Mouse (Mus musculus): ENCODE measurements around the gene Scn3b.

The Scn3b gene

DNA sequence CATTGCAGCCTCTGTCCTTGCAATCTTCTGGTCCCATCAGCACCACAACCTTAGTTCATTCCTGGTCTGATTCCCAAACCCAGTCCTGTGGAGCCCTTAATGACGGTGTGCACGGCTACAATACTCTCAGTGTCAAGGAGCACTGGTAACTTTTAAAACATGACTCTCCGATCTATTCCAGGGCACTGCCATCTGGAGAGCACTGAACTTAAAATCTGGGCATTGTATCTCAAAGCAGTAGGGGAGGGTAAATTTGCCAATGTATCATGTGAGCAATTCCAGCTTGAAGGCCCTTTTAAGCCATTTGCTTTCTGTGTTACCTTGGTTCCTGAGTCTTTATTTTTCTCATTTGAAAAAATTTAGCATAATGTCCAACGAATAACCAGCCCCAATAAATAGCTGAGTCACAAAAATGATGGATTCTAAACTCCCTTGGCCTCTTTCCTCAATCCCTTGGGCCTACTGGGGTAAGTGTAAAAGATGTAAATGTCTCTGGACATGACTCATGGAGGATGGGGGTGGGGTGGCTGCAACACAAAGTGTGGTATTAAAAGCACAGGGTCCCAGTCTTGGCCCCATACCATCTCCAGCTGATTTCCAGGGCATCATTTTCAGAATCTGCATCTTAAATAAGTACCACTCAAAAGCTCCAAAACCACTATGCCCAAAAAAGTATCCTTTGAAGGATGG is 68.3 kb downstream of the Scn3b start:
- DNase-seq (ENCODE audit: low read depth, low spot score) = no peak

DNA sequence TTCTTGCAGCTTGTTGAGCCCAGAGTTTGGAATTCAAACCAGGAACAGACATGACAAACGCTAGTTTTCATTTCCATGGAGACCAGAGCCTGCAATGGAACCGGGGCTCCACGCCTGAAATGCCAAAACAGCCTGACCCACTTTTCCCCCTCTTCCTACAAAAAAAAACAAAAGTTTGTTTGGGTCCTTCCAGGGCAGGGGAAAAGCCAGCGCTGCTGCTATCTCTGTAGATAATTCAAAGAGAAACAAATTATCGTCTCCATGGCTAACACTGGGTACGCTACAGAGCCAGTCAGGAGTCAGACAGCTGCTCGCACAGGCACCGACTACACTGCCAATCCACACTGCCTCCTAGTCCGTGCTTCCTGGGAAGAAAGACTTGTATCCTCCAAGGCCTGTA is 70.6 kb downstream of the Scn3b start:
- no peak for DNase-seq (ENCODE audit: low read depth, low spot score)

Data from embryo, embryonic 11.5 days (tissue).